Mouse (Mus musculus) megakaryocyte, embryonic 14.5 days (primary cell): ENCODE results near the gene Vmp1. TPM values are rescaled to one million over a fixed set of nuclear protein-coding genes. Genes with fewer than 3 reads are reported as not detected.

Experiments
- H3K27me3 ChIP-seq: replicated peaks from 2 replicates; pipeline ENCODE3; 2012; ENCODE audit warnings: inconsistent platforms
- H3K36me3 ChIP-seq: replicated peaks from 2 replicates; pipeline ENCODE3; 2012; ENCODE audit warnings: low read length, inconsistent platforms, mixed read lengths
- H3K4me1 ChIP-seq: 2 replicates; pipeline ENCODE4 v1.6.1; 2012; ENCODE audit warnings: inconsistent platforms
- H3K4me3 ChIP-seq: replicated peaks from 2 replicates; pipeline ENCODE3; 2012; ENCODE audit warnings: moderate library complexity, mild to moderate bottlenecking, inconsistent platforms
- H3K9me3 ChIP-seq: 2 replicates; pipeline ENCODE4 v1.6.1; 2012; ENCODE audit warnings: inconsistent platforms
- FLI1 ChIP-seq: IDR thresholded peaks from 2 replicates; pipeline ENCODE4 v1.6.1; 2012; ENCODE audit warnings: low read length, inconsistent platforms, mixed read lengths
- GATA1 ChIP-seq: IDR thresholded peaks from 3 replicates; pipeline ENCODE4 v1.6.1; 2012; ENCODE audit warnings: mixed read lengths, low read length, inconsistent platforms, borderline replicate concordance
- polyA plus RNA-seq: library from polyadenylated mRNA; stranded (reverse); fragments of >175 nt; gene quantifications from 2 replicates; pipeline ENCODE4 v1.2.3, GENCODE M21; 2012; ENCODE audit warnings: low replicate concordance; ENCODE audit not compliant: insufficient read depth

The Vmp1 gene
- polyA plus RNA-seq = 3.5 and 25.4 TPM in 2 replicates

DNA sequence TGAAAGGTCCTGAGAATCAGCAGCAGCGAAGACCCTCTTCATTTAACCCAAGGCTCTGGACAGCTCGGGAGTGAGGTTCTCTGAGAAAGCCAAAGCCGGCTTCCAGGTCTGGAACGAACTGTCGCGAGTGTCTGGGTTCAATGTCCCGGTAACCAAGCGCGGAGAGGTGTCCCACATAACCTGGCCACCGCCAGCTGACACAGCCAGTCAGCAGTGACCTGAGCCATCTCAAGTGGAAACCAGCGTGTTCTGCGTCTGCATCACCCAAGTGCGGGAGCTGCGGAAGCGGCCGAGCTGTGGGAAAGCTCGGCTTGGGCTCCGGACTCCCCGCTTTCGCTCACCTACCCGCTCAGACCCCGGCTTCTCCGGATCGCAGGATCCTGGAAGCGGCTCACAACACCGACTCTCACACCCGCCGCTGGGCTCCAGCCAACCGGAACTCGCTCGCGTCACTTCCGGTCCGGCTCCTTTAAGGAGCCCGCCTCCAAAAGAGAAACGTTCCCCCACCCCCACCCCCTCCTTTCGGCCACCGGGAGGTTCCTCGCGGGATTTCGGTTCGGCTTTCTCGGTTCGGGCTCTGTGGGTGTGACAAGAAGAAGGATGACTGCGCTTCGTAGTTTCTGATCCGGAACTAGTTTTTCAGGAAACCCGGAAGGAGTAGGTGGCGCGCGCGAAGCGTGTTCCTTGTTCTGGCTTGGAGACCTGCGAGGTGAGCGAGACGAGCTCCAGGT, at the start of gene Vmp1, which contains the start of gene Ptrh2:
Gene Vmp1 (minus strand): TSS at position 442 of the 731 bp plus-strand sequence.
Gene Ptrh2 (plus strand): TSS at position 591 of the 731 bp plus-strand sequence.
- Histone ChIP-seq H3K4me3 (peak within 1 kb of the TSS; percentile 99), H3K36me3 (peaks cover 13% of the 10 kb centered on the region), H3K9me3 (no peaks in the 10 kb centered on the region), H3K4me1 (peaks cover 52% of the 10 kb centered on the region), H3K27me3 (no peaks in the 10 kb centered on the region)
- peak; percentile 92; the same call in 1 of the 2 replicates for TF ChIP-seq FLI1
- no peak for TF ChIP-seq GATA1

DNA sequence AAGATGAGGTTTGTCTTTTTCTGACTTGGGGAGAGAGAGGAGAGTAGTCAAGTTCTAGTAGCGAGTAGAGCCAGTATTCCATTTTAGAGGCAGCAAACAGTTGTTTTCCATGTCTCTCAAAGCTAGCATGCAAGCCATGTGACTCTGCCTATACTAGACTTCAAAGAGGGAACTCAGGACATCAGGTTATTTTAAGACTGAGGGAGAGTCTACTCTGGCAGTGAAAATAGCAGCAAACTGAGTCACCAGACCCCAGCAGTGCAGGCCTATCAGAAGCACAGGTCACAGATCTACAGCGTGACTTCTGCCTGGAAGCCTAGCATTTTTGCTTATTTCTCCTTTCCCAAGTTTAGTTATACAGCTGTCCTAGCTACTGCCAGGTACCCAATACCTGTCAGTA, 47.8 kb upstream of the Vmp1 start:
- Histone ChIP-seq H3K27me3 (no peaks in the 10 kb centered on the region), H3K4me3 (no peak overlapping the region), H3K36me3 (peaks cover 95% of the 10 kb centered on the region), H3K4me1 (peaks cover 25% of the 10 kb centered on the region), H3K9me3 (no peaks in the 10 kb centered on the region)
- no peak for TF ChIP-seq FLI1
- TF ChIP-seq GATA1 = no peak

DNA sequence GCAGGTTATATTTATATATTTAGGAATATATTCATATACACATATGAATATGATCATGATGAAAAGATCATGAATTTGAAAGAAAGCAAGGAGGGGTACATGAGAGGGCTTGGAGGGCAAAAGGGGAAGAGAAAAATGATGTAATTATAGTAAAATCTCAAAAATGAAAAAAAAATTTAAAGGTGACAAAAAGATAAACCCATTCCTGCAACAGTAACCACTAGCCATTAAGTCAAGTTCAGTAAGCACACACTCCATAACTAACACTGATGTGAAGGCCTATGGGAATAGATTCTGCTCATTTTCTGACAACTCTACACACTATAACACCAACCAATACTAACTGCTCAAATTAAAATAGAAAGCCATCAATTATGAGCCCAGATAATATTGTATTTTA, 42.0 kb upstream of the Vmp1 start:
- TF ChIP-seq GATA1 (no peak), FLI1 (no peak)
- Histone ChIP-seq H3K36me3 (peaks cover 96% of the 10 kb centered on the region), H3K4me1 (no peaks in the 10 kb centered on the region)

DNA sequence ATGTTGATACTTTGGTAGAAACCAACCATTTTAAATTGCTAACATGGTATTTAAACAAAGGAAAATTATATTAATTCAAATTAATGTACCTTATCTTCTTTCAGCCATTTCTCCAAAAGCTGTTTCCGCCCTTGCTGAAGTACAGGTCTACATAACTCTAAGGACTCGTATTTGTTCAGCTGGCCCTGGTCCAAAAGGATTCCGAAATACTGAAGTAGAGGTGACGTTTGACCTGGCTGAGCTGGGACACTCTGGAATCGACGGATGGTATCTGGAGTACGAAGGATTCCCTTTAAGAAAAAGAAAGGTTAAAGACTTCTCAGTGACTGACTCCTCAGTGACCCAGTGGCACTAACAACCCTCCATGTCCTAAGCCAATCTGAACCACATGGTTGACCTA, 41.3 kb upstream of the Vmp1 start:
- Histone ChIP-seq H3K27me3 (no peaks in the 10 kb centered on the region), H3K36me3 (peaks cover 96% of the 10 kb centered on the region), H3K4me3 (no peak overlapping the region), H3K9me3 (no peaks in the 10 kb centered on the region), H3K4me1 (no peaks in the 10 kb centered on the region)
- TF ChIP-seq FLI1 (no peak), GATA1 (no peak)

More for the DNA sequence above, 42.0 kb upstream of the Vmp1 start:
- H3K27me3 ChIP-seq = no peaks in the 10 kb centered on the region
- no peaks in the 10 kb centered on the region for H3K9me3 ChIP-seq
- no peak overlapping the region for H3K4me3 ChIP-seq

DNA sequence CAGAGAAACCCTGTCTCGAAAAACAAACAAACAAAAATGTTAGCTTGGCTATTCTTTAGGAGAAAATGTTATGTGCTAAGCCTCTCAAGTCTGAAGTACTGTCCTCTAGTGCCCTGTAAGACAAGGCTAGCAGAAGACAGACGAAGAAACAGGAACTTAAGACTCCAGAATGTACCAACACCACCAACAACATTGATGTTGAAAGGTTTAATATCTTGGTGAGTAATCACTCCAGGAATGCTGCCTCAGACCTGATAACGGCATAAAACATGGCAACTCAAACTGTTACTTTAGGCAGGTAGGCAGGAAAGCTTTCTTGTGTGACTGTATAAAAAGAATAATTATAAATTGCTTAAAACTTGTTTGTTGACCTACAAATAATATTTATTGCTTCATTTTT, 40.4 kb upstream of the Vmp1 start:
- TF ChIP-seq GATA1 = no peak
- TF ChIP-seq FLI1 = no peak
- Histone ChIP-seq H3K9me3 (no peaks in the 10 kb centered on the region), H3K36me3 (peaks cover 96% of the 10 kb centered on the region), H3K4me1 (no peaks in the 10 kb centered on the region), H3K4me3 (no peak overlapping the region), H3K27me3 (no peaks in the 10 kb centered on the region)

DNA sequence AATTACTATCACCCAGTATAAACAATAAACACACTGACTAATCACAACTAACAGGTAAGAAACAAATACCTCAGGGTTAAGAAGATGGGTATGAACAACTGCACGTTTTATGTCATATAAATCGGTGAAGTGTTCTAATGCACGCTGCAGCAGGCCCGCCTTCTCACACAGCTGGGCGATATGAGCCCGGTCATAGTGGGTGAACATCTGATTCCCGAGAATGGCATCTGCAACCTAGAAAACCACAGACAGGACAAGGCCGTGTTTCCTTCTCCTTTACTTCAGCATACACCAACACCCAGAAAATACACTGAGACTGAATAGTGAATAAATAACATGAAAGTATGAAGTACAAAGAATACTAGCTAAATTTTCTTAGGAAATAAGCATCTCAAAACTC, 35.8 kb upstream of the Vmp1 start:
- Histone ChIP-seq H3K4me1 (no peaks in the 10 kb centered on the region), H3K9me3 (no peaks in the 10 kb centered on the region), H3K36me3 (peaks cover 97% of the 10 kb centered on the region), H3K4me3 (no peak overlapping the region), H3K27me3 (no peaks in the 10 kb centered on the region)
- TF ChIP-seq GATA1 (no peak), FLI1 (no peak)

DNA sequence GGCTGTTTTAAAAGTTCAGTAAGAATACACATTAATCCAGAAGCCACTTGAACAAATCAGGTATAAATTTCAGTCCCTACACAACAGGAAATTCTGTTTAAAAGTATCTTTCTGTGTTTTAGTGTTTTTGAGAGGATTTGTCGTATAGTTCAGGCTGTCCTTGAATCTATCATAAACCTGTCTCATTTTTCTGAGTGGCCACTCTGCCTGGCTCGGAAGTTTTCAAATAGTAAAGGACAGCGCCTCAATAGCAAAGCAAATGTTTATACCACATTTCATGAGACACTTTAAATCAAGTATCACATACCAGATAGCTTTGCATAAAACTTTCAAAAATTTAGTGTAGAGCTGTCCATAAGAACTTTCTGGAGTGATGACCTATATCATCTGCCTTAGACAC, 34.7 kb upstream of the Vmp1 start:
- Histone ChIP-seq H3K4me1 (no peaks in the 10 kb centered on the region), H3K27me3 (no peaks in the 10 kb centered on the region), H3K4me3 (no peak overlapping the region), H3K36me3 (peaks cover 97% of the 10 kb centered on the region), H3K9me3 (no peaks in the 10 kb centered on the region)
- no peak for TF ChIP-seq GATA1
- no peak for TF ChIP-seq FLI1

DNA sequence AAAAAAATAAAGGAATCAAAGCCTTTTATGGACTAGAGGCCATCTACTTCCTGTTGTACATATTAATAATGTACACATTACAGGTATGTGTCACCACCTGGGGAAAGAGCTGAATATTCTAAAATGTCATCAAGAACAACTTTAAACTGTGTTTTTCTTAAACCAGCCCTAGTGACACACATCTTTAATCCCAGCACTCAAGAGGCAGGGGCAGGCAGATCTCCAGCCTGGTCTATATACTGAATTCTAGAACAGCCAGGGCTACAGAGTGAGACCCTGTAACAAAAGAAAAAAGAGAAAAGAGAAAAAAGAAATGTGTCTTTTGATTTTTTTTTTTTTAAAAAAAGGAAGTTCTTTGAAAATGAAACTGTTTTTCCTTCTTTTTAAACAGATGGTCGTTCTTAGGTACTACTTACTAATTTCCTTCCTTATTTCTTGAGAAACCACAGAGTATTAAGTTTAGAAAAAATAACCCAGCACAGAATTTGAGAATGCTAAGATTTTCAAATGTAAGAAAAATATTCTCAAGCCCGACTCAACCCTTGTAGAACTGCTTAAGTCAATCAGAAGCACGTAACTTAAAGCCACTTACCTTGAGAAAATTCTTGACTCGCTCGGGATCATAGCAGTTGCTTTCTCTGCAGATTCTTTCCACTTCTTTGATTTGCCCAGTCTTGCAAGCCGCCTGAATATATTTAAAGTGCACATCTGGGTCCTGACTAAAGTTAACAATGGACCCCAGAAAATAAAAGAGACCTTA, 33.9 kb upstream of the Vmp1 start:
- H3K4me3 ChIP-seq = no peak overlapping the region
- H3K4me1 ChIP-seq = no peaks in the 10 kb centered on the region
- H3K36me3 ChIP-seq = peaks cover 97% of the 10 kb centered on the region
- no peaks in the 10 kb centered on the region for H3K9me3 ChIP-seq
- TF ChIP-seq FLI1 = no peak
- TF ChIP-seq GATA1 = no peak
- no peaks in the 10 kb centered on the region for H3K27me3 ChIP-seq

DNA sequence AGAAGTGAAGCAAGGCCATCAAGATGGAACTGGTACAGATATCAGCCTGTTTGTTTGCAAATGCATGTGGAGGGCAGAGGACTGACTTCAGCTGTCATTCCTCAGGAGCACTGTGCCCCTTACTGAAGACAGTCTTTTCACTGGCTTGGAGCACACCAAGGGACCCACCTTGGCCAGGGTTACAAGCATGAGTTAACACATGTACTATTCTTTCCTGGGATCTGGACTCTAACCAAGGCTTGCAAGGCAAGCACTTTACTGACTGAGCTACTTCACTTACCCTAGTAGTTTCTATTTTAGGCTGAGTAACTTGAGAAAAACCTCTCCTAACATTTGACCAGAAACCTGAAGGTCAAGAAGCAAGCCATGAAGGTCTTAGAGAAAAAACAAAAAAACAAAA, 31.0 kb upstream of the Vmp1 start:
- Histone ChIP-seq H3K27me3 (no peaks in the 10 kb centered on the region), H3K36me3 (peaks cover 98% of the 10 kb centered on the region), H3K4me3 (no peak overlapping the region), H3K4me1 (no peaks in the 10 kb centered on the region), H3K9me3 (no peaks in the 10 kb centered on the region)
- TF ChIP-seq FLI1 = no peak
- TF ChIP-seq GATA1 = no peak

DNA sequence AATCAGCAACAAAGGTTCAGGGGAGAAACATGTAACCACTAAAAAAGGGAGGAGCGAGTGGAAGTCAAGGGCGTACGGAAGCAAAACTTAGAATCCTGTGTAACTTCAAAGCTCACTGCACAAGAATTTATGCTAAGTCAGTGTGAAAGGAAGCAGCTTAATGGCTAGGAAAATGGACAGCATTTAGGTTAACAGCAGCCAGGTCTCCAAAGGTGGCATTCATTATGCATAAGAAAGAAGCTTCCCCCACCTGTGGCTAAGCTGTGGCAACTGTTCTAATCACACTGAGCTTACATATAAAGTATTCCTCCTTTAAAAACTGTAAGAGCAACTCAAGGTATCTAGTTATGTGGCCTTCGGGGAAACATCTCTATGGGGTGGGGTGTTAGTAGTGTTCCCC, 17.5 kb upstream of the Vmp1 start:
- Histone ChIP-seq H3K36me3 (peaks cover 98% of the 10 kb centered on the region), H3K27me3 (no peaks in the 10 kb centered on the region), H3K4me3 (no peak overlapping the region), H3K9me3 (no peaks in the 10 kb centered on the region), H3K4me1 (no peaks in the 10 kb centered on the region)
- TF ChIP-seq FLI1 (no peak), GATA1 (no peak)
